Mouse (Mus musculus): Measurements from ENCODE around the gene AI467606.

- TF ChIP-seq GATA1 (IDR thresholded peaks at IDR 0.05; ENCODE audit: borderline replicate concordance, low read length) (no peak), FLI1 (IDR thresholded peaks at IDR 0.05; ENCODE audit: low read length) (no peak)
Measured at GRCm38 (mm10) chr7:127088083-127088482, 3.1 kb upstream of the AI467606 start.

All from megakaryocyte, embryonic 14.5 days (primary cell).